Mouse (Mus musculus) embryonic facial prominence, embryonic 11.5 days (tissue): ENCODE data around the gene Ccdc184. TPM values are rescaled to one million over a fixed set of nuclear protein-coding genes. Genes with fewer than 3 reads are reported as not detected.

Experiments
- ATAC-seq: fragments of 200-750 bp; cut with Nextera tagmentation; replicated peaks from 2 replicates; pipeline ENCODE4 v1.8.0; 2017; ENCODE audit warnings: low read depth; ENCODE audit not compliant: insufficient number of reproducible peaks, low FRiP score, low TSS enrichment
- DNase-seq: peaks from one replicate; pipeline ENCODE4 v3.0.0-alpha.2; 2015; ENCODE audit warnings: low spot score
- H3K27ac ChIP-seq: fragments of 300-500 bp; sonication (generic); replicated peaks from 2 replicates; pipeline ENCODE4 v1.5.1; 2014; ENCODE audit warnings: mild to moderate bottlenecking, low read depth, low read length, control low read depth
- H3K27me3 ChIP-seq: fragments of 300-500 bp; sonication (generic); 2 replicates; pipeline ENCODE4 v1.6.1; 2014; ENCODE audit warnings: mild to moderate bottlenecking, low read length, moderate library complexity, mixed read lengths; ENCODE audit not compliant: control insufficient read depth, insufficient read depth
- H3K36me3 ChIP-seq: fragments of 300-500 bp; sonication (generic); replicated peaks from 2 replicates; pipeline ENCODE4 v1.6.1; 2014; ENCODE audit warnings: low read depth, mild to moderate bottlenecking, low read length, moderate library complexity, mixed read lengths; ENCODE audit not compliant: control insufficient read depth, insufficient read depth
- H3K4me1 ChIP-seq: fragments of 300-500 bp; sonication (generic); 2 replicates; pipeline ENCODE4 v1.6.1; 2014; ENCODE audit warnings: low read length, mixed read lengths; ENCODE audit not compliant: control insufficient read depth, insufficient read depth
- H3K4me2 ChIP-seq: fragments of 300-500 bp; sonication (generic); 2 replicates; pipeline ENCODE4 v1.6.1; 2014; ENCODE audit warnings: low read depth, mild to moderate bottlenecking, control low read depth, low read length, moderate library complexity
- H3K4me3 ChIP-seq: fragments of 300-500 bp; sonication (generic); 2 replicates; pipeline ENCODE4 v1.5.1; 2014; ENCODE audit warnings: low read depth, low read length, control low read depth
- H3K9ac ChIP-seq: fragments of 300-500 bp; sonication (generic); replicated peaks from 2 replicates; pipeline ENCODE4 v1.6.1; 2014; ENCODE audit warnings: mild to moderate bottlenecking, control low read depth, low read length
- H3K9me3 ChIP-seq: fragments of 300-500 bp; sonication (generic); replicated peaks from 2 replicates; pipeline ENCODE4 v1.6.1; 2016; ENCODE audit warnings: mild to moderate bottlenecking, low read length, inconsistent platforms, mixed read lengths; ENCODE audit not compliant: control insufficient read depth
- WGBS: fragments of 180-500 bp; shearing (Covaris S2); extraction: QIAGEN DNeasy Blood & Tissue Kit; methylation state at CpG from one replicate; pipeline ENCODE4 v1.1.7; 2014; 5-methylcytosine and 5-hydroxymethylcytosine counted together
- polyA plus RNA-seq: library from polyadenylated mRNA; unstranded; fragments of >200 nt; fragmentation: Nextera tagmentation; extraction: Ambion mirVana; gene quantifications from 2 replicates; pipeline ENCODE4 v1.2.1, GENCODE M21; 2014

The Ccdc184 gene
- polyA plus RNA-seq, 1 experiment from 2014 or later, result 2.5 TPM

DNA sequence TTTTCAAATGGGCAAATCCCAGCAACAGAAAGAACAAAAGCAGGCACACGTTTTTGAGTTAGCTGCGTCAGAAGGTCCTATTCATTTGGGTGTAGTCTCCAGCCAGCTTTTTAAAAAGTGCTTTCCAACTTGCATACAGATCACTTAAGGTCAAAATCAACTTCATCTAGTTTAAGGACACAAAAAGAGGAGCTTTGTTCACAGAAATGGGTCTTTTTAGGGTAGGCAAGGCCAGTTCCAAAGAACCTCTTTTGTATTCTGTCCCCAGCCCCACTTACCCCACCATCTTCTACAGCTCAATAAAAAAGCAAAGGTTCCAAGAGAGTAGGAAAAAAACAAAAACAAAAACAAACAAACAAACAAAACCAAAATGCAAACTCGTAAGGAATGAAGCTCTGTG lies 32.3 kb upstream of the Ccdc184 start:
- H3K27me3 ChIP-seq, result no peaks in the 10 kb centered on the region
- H3K27ac ChIP-seq, result no peak overlapping the region
- H3K9ac ChIP-seq, result no peak overlapping the region
- H3K4me3 ChIP-seq, result no peak overlapping the region
- H3K4me2 ChIP-seq, result no peak overlapping the region
- no peaks in the 10 kb centered on the region for H3K9me3 ChIP-seq
- 79% methylated on average over 3 of the region's 3 CpGs for WGBS
- no peak for ATAC-seq
- H3K4me1 ChIP-seq, result no peaks in the 10 kb centered on the region
- DNase-seq, result no peak
- peaks cover 7% of the 10 kb centered on the region for H3K36me3 ChIP-seq

- no peak overlapping the region for H3K9ac ChIP-seq
- H3K4me3 ChIP-seq, result no peak overlapping the region
- ATAC-seq (no peak), DNase-seq (no peak)
- no peaks in the 10 kb centered on the region for H3K9me3 ChIP-seq
- H3K4me1 ChIP-seq, result no peaks in the 10 kb centered on the region
- 93% methylated on average over 13 of the region's 13 CpGs for WGBS
- H3K4me2 ChIP-seq, result no peak overlapping the region
- no peak overlapping the region for H3K27ac ChIP-seq
- H3K36me3 ChIP-seq, result peaks cover 7% of the 10 kb centered on the region
- H3K27me3 ChIP-seq, result no peaks in the 10 kb centered on the region
Measured at GRCm38 (mm10) chr15:98135671-98136070, 31.3 kb upstream of the Ccdc184 start.

DNA sequence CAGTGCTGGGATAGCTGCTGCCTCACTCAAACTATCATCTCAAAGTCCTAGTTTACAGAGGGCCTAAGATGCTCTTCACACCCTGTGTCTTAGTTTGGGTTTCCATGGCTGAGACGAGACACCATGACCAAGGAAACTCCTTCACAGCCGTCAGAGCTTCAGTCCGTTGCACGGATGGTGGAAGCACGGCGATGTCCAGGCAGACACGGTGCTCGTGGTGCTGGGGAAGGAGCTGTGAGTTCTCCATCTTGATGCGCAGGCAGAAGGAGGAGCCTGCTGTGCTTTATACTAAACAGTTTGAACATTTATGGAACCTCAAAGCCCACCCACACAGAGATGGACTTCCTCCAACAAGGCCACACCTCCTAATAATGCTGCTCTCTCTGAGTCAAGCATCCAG lies 30.1 kb upstream of the Ccdc184 start:
- WGBS, result 92% methylated on average over 9 of the region's 9 CpGs
- Histone ChIP-seq H3K4me2 (no peak overlapping the region), H3K27me3 (no peaks in the 10 kb centered on the region), H3K9ac (no peak overlapping the region), H3K4me3 (no peak overlapping the region), H3K4me1 (no peaks in the 10 kb centered on the region), H3K36me3 (peaks cover 4% of the 10 kb centered on the region), H3K9me3 (no peaks in the 10 kb centered on the region), H3K27ac (no peak overlapping the region)
- no peak for DNase-seq
- no peak for ATAC-seq

GRCm38 (mm10) chr15:98139763-98140162 lies 27.2 kb upstream of the Ccdc184 start:
- Histone ChIP-seq H3K9ac (no peak overlapping the region), H3K4me2 (no peak overlapping the region), H3K27ac (no peak overlapping the region), H3K9me3 (no peaks in the 10 kb centered on the region), H3K27me3 (no peaks in the 10 kb centered on the region), H3K4me1 (no peaks in the 10 kb centered on the region), H3K36me3 (peaks cover 4% of the 10 kb centered on the region), H3K4me3 (no peak overlapping the region)
- ATAC-seq, result no peak
- no peak for DNase-seq
- 87% methylated on average over 7 of the region's 7 CpGs for WGBS

- H3K4me3 ChIP-seq, result no peak overlapping the region
- no peaks in the 10 kb centered on the region for H3K27me3 ChIP-seq
- DNase-seq (no peak), ATAC-seq (no peak)
- H3K4me2 ChIP-seq, result no peak overlapping the region
- WGBS, result 78% methylated on average over 5 of the region's 5 CpGs
- H3K9me3 ChIP-seq, result no peaks in the 10 kb centered on the region
- no peak overlapping the region for H3K27ac ChIP-seq
- H3K9ac ChIP-seq, result no peak overlapping the region
- no peaks in the 10 kb centered on the region; the same call in none of the 2 replicates for H3K36me3 ChIP-seq
- no peaks in the 10 kb centered on the region for H3K4me1 ChIP-seq
Measured at GRCm38 (mm10) chr15:98140809-98141208, 26.1 kb upstream of the Ccdc184 start.

- 74% methylated on average over 10 of the region's 10 CpGs for WGBS
- Histone ChIP-seq H3K9ac (no peak overlapping the region), H3K27ac (no peak overlapping the region), H3K27me3 (no peaks in the 10 kb centered on the region), H3K4me3 (no peak overlapping the region), H3K4me2 (no peak overlapping the region), H3K4me1 (no peaks in the 10 kb centered on the region), H3K36me3 (no peaks in the 10 kb centered on the region; the same call in none of the 2 replicates), H3K9me3 (no peaks in the 10 kb centered on the region)
- no peak for ATAC-seq
- DNase-seq, result no peak
Measured at GRCm38 (mm10) chr15:98142515-98142914, 24.4 kb upstream of the Ccdc184 start.

DNA sequence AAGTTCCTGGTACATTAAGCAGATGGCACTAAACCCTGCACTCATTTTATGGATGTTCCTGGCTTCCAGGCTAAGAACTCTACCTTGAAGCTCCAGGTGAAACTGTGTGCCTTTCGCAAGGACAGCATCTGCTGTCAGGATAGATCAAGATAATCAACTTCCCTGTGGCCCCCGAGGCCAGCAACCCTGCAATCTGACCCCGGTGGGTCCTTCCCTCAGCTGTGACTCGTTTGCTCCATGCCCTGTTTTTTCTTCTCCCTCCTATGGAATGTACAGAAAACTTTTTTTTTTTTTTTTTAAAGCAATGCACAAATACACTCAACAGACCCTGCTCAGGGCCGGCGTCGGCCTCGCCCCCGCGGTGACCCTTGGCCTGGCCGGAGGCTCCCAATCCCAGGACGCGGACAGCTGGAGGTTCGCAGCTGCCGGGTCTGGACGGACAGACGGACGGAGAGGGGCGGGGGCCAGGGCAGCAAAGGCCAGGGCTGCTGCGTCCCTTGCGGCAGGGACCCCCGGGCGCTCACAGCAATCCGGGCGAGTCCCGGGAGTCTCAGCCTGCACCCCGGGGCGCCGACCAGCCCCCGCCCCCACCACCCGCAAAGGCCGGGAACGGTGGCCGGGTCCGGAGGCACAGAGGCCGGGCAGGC lies 22.0 kb upstream of the Ccdc184 start:
- peak overlapping the region; percentile 75 for H3K27ac ChIP-seq
- WGBS, result under 1% methylated on average over 36 of the region's 36 CpGs
- H3K9ac ChIP-seq, result peak overlapping the region; percentile 88
- DNase-seq (peak; percentile 28), ATAC-seq (peak; percentile 29; the same call in 1 of the 2 replicates)
- no peaks in the 10 kb centered on the region; the same call in none of the 2 replicates for H3K36me3 ChIP-seq
- H3K4me3 ChIP-seq, result peak overlapping the region; percentile 96
- no peaks in the 10 kb centered on the region for H3K9me3 ChIP-seq
- no peaks in the 10 kb centered on the region for H3K4me1 ChIP-seq
- H3K27me3 ChIP-seq, result no peaks in the 10 kb centered on the region
- peak overlapping the region; percentile 95 for H3K4me2 ChIP-seq

DNA sequence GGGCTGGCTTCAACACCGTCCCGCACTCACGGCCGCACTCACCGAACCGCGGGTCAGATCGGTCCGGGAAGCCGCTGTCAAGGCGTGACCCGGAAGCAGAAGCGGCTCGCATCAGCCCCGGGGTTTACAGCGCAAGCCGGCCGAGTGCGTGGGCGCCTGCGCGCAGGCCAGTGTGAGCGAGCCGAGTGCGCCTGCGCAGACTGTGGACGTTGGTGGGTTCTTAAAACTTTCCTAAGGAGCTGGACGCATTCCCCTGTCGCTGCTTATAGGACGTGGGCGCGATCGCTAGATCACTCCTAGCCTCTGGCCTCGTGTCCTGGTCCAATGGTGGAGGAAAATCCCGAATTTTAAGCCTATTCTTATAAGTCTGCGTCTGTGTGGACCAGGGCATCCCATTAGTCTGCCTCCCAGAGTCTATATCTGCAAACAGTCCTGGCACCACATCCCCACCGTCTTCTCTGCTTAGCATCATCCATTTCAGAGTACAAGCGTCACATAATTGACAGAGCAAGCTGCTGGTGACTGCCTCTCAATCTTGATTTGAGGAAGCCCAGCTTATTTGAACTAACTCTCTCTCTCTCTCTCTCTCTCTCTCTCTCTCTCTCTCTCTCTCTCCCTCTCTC lies 21.3 kb upstream of the Ccdc184 start:
- Histone ChIP-seq H3K27ac (peak overlapping the region; percentile 75; the same call in 1 of the 2 replicates), H3K36me3 (no peaks in the 10 kb centered on the region; the same call in none of the 2 replicates), H3K4me3 (peak overlapping the region; percentile 96), H3K4me2 (peak overlapping the region; percentile 95), H3K27me3 (no peaks in the 10 kb centered on the region), H3K9me3 (no peaks in the 10 kb centered on the region), H3K9ac (peak overlapping the region; percentile 88), H3K4me1 (no peaks in the 10 kb centered on the region)
- WGBS, result 1% methylated on average over 38 of the region's 38 CpGs
- DNase-seq (peak; percentile 95), ATAC-seq (peak; percentile 96)
